Mouse (Mus musculus): ENCODE measurements around the gene AY074887. TPM values are rescaled to one million over a fixed set of nuclear protein-coding genes. Genes with fewer than 3 reads are reported as not detected.

Gene AY074887
- polyA plus RNA-seq, 1 experiment: not detected

DNA sequence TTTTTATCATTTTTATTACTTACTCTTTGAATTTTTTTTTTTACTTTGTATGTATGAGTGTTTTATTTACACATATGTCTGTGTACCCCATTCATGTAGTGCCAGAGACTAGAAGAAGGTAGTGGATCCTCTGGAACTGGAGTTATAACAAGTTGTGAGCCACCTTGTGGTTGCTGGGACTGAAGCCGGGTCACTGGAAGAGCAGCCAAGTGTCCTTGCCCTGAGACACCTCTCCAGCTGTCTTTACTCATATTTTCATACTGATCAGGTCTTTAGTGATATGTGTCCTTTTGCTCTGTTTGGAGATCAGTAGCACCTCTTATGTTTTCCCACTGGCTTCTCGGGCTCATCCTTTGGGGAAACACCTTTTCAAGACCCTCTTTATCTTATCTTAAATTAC is 6.3 kb downstream of the AY074887 start:
- H3K36me3 ChIP-seq (ENCODE audit: control insufficient read depth, insufficient read depth, low read length): no peaks in the 10 kb centered on the region
- no peaks in the 10 kb centered on the region for H3K27me3 ChIP-seq (ENCODE audit: control insufficient read depth, insufficient read depth, low read length)
- H3K27ac ChIP-seq (ENCODE audit: insufficient read depth, low read length): no peak overlapping the region
- no peak for DNase-seq (ENCODE audit: low read depth in 1 of 2, low spot score in 2 of 2)
- no peak for TF ChIP-seq CTCF (IDR thresholded peaks at IDR 0.05; ENCODE audit: extremely low read depth, insufficient read depth, insufficient read length, insufficient replicate concordance)
- no peak for TF ChIP-seq POLR2A (IDR thresholded peaks at IDR 0.05; ENCODE audit: low read depth, low read length)
- no peak overlapping the region for H3K4me3 ChIP-seq (ENCODE audit: extremely low read depth, insufficient read depth, insufficient read length)
- H3K4me1 ChIP-seq (ENCODE audit: control insufficient read depth, insufficient read depth, insufficient read length): no peaks in the 10 kb centered on the region
- 76% methylated on average over 2 of the region's 2 CpGs for WGBS

DNA sequence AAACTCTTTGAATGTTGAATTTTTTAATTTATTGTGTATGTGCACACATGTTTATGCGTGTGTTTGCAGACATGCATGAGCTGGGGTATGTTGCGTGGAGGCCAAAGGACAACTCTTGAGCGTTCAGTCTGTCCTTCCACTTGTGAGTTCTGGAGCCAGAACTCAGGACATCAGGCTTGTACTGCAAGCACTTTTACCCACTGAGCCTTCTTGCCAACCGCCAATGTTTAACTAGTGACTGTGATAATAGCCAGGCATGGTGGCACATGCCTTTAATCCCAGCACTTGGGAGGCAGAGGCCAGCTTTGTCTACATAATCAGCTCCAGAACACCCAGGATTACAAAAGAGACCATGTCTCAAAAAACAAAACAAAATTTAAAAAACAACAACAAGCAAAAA is 8.7 kb downstream of the AY074887 start:
- H3K27me3 ChIP-seq (ENCODE audit: control insufficient read depth, insufficient read depth, low read length): no peaks in the 10 kb centered on the region
- no peaks in the 10 kb centered on the region for H3K4me1 ChIP-seq (ENCODE audit: control insufficient read depth, insufficient read depth, insufficient read length)
- DNase-seq (ENCODE audit: low read depth in 1 of 2, low spot score in 2 of 2): no peak
- no peak overlapping the region for H3K4me3 ChIP-seq (ENCODE audit: extremely low read depth, insufficient read depth, insufficient read length)
- 95% methylated on average over 4 of the region's 4 CpGs for WGBS
- TF ChIP-seq POLR2A (IDR thresholded peaks at IDR 0.05; ENCODE audit: low read depth, low read length): no peak
- H3K36me3 ChIP-seq (ENCODE audit: control insufficient read depth, insufficient read depth, low read length): no peaks in the 10 kb centered on the region
- no peak overlapping the region for H3K27ac ChIP-seq (ENCODE audit: insufficient read depth, low read length)

DNA sequence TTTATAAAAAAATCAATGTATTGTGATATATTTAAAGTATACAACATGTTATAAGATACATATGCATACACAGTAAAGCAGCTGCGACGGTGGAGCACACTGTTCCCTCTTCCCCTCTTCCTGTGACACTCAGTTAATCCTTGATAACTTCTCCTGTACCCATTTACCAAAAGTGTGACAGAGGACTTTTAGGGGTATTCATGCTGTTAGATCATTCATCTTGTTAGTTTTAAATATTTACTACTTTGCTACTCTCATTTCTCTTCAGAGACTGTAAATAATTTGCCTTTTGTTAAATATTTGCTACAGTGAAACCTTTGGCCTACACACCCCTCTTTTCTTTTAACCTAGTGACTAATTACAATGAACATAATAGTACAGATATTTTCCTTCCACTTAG is 18.4 kb downstream of the AY074887 start:
- H3K4me1 ChIP-seq (ENCODE audit: control insufficient read depth, insufficient read depth, insufficient read length): no peaks in the 10 kb centered on the region
- no peak for DNase-seq (ENCODE audit: low read depth in 1 of 2, low spot score in 2 of 2)
- H3K27ac ChIP-seq (ENCODE audit: insufficient read depth, low read length): no peak overlapping the region
- 89% methylated on average over 2 of the region's 2 CpGs for WGBS
- no peaks in the 10 kb centered on the region for H3K36me3 ChIP-seq (ENCODE audit: control insufficient read depth, insufficient read depth, low read length)
- TF ChIP-seq POLR2A (IDR thresholded peaks at IDR 0.05; ENCODE audit: low read depth, low read length) (no peak), CTCF (IDR thresholded peaks at IDR 0.05; ENCODE audit: extremely low read depth, insufficient read depth, insufficient read length, insufficient replicate concordance) (no peak)
- no peaks in the 10 kb centered on the region for H3K27me3 ChIP-seq (ENCODE audit: control insufficient read depth, insufficient read depth, low read length)
- H3K4me3 ChIP-seq (ENCODE audit: extremely low read depth, insufficient read depth, insufficient read length): no peak overlapping the region

DNA sequence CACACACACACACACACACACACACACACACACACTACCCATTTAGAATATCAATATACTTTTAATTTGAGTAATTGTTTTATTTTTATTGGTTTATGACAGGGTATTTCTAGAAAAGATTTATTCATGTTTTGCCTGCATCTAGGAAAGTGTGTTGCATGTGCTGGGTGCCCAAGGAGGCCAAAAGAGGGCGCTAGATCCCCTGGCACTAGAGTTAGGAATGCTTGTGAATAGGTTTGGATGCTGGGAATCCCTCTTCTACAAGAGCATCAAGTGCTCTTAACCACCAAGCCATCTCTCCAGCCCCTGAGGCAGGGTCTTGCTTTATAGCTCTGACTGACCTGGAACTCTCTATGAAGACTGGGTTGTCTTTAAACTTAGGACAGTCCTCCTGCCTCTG is 19.0 kb downstream of the AY074887 start:
- Histone ChIP-seq H3K36me3 (ENCODE audit: control insufficient read depth, insufficient read depth, low read length) (no peaks in the 10 kb centered on the region), H3K4me3 (ENCODE audit: extremely low read depth, insufficient read depth, insufficient read length) (no peak overlapping the region), H3K4me1 (ENCODE audit: control insufficient read depth, insufficient read depth, insufficient read length) (no peaks in the 10 kb centered on the region), H3K27me3 (ENCODE audit: control insufficient read depth, insufficient read depth, low read length) (no peaks in the 10 kb centered on the region), H3K27ac (ENCODE audit: insufficient read depth, low read length) (no peak overlapping the region)
- WGBS: 28% methylated on average over 1 of the region's 1 CpGs
- no peak for DNase-seq (ENCODE audit: low read depth in 1 of 2, low spot score in 2 of 2)
- TF ChIP-seq POLR2A (IDR thresholded peaks at IDR 0.05; ENCODE audit: low read depth, low read length): no peak
- no peak for TF ChIP-seq CTCF (IDR thresholded peaks at IDR 0.05; ENCODE audit: extremely low read depth, insufficient read depth, insufficient read length, insufficient replicate concordance)

DNA sequence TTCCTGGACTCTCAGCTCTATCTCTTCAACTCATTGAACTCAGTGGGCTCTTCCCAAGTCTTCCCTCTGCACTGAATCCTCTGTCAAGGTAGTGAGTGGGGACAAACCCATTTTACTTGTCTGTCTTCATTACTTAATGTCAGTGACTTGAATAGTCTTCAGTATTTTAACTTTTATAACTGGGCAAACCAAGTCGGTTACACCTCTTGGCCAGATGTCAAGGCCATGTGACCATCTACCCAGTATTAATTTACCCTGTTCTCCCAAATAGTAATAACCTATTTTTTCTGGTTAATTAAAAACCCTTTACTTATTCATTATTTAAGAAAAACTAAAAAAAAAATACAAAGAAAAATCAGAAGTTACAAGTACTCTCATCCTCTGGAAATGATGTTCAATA is 20.1 kb downstream of the AY074887 start:
- H3K36me3 ChIP-seq (ENCODE audit: control insufficient read depth, insufficient read depth, low read length): no peaks in the 10 kb centered on the region
- no peaks in the 10 kb centered on the region for H3K4me1 ChIP-seq (ENCODE audit: control insufficient read depth, insufficient read depth, insufficient read length)
- no peak for DNase-seq (ENCODE audit: low read depth in 1 of 2, low spot score in 2 of 2)
- H3K4me3 ChIP-seq (ENCODE audit: extremely low read depth, insufficient read depth, insufficient read length): no peak overlapping the region
- 92% methylated on average over 1 of the region's 1 CpGs for WGBS
- H3K27me3 ChIP-seq (ENCODE audit: control insufficient read depth, insufficient read depth, low read length): no peaks in the 10 kb centered on the region
- no peak overlapping the region for H3K27ac ChIP-seq (ENCODE audit: insufficient read depth, low read length)
- TF ChIP-seq POLR2A (IDR thresholded peaks at IDR 0.05; ENCODE audit: low read depth, low read length) (no peak), CTCF (IDR thresholded peaks at IDR 0.05; ENCODE audit: extremely low read depth, insufficient read depth, insufficient read length, insufficient replicate concordance) (no peak)

DNA sequence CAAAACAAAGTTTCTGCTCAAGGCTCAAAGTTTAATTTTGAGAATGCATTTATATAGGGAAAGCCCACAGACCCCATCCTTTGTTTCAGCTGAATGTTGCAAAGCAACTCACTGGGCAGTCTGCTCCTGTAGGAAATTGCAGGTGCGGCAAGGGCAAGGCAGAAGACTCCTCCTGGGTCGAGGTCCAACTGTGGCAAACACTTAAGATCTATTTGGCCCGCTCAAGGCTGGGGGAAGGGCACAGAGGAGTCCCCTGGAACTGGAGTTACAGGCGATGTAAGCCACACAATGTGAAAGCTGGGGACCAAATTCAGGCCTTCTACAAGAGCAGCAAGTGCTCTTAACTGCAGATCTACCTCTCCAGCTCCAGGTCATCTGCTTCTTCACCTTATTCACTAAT is 30.9 kb downstream of the AY074887 start:
- H3K27me3 ChIP-seq (ENCODE audit: control insufficient read depth, insufficient read depth, low read length): no peaks in the 10 kb centered on the region
- no peak overlapping the region for H3K27ac ChIP-seq (ENCODE audit: insufficient read depth, low read length)
- DNase-seq (ENCODE audit: low read depth in 1 of 2, low spot score in 2 of 2): no peak
- no peaks in the 10 kb centered on the region for H3K36me3 ChIP-seq (ENCODE audit: control insufficient read depth, insufficient read depth, low read length)
- H3K4me1 ChIP-seq (ENCODE audit: control insufficient read depth, insufficient read depth, insufficient read length): peaks cover 2% of the 10 kb centered on the region; the same call in 1 of the 2 replicates
- no peak overlapping the region for H3K4me3 ChIP-seq (ENCODE audit: extremely low read depth, insufficient read depth, insufficient read length)
- 71% methylated on average over 4 of the region's 4 CpGs for WGBS
- TF ChIP-seq POLR2A (IDR thresholded peaks at IDR 0.05; ENCODE audit: low read depth, low read length) (no peak), CTCF (IDR thresholded peaks at IDR 0.05; ENCODE audit: extremely low read depth, insufficient read depth, insufficient read length, insufficient replicate concordance) (no peak)

DNA sequence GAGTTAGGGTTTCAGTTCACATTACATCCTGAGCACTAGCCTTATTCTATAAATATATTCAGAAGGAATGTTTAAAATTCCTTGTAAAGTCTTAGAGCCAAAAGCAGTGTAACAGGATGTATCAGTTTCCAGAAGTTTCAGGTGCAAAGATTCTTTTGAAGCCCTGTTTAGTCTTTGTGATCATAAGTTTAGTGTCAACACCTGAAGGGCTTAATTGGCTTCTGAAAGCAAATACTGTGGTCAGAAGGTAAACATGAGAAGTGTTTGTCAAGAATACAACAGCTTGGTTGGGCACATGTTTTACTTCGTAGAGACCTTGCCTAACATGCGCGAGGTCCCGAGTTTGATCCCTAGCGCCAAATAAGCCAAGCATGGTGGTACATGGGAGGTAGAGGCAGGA is 32.0 kb downstream of the AY074887 start:
- no peak overlapping the region for H3K27ac ChIP-seq (ENCODE audit: insufficient read depth, low read length)
- H3K4me3 ChIP-seq (ENCODE audit: extremely low read depth, insufficient read depth, insufficient read length): no peak overlapping the region
- 94% methylated on average over 5 of the region's 5 CpGs for whole genome bisulfite sequencing

More for the DNA sequence above, 32.0 kb downstream of the AY074887 start:
- no peak for DNase-seq (ENCODE audit: low read depth in 1 of 2, low spot score in 2 of 2)
- Histone ChIP-seq H3K27me3 (ENCODE audit: control insufficient read depth, insufficient read depth, low read length) (no peaks in the 10 kb centered on the region), H3K36me3 (ENCODE audit: control insufficient read depth, insufficient read depth, low read length) (no peaks in the 10 kb centered on the region), H3K4me1 (ENCODE audit: control insufficient read depth, insufficient read depth, insufficient read length) (peaks cover 2% of the 10 kb centered on the region; the same call in 1 of the 2 replicates)
- TF ChIP-seq CTCF (IDR thresholded peaks at IDR 0.05; ENCODE audit: extremely low read depth, insufficient read depth, insufficient read length, insufficient replicate concordance): no peak
- no peak for TF ChIP-seq POLR2A (IDR thresholded peaks at IDR 0.05; ENCODE audit: low read depth, low read length)
